Mouse (Mus musculus) gastrocnemius, adult 2 months (tissue): ENCODE measurements at regions not wholly inside any gene's neighbourhood (a gene's known extent, or its start where the extent isn't known, plus 50 kb on each side); places are given as distances from the start of the nearest gene placed in this dataset.

Source experiments
- DNase-seq: peaks from one replicate; pipeline ENCODE4 v3.0.0; 2022
- H3K27ac ChIP-seq: fragments of 200-600 bp; 2 replicates; pipeline ENCODE4 v1.8.1; 2022; ENCODE audit warnings: mild to moderate bottlenecking
- H3K4me3 ChIP-seq: fragments of 200-600 bp; 2 replicates; pipeline ENCODE4 v1.8.1; 2022; ENCODE audit warnings: mild to moderate bottlenecking, moderate library complexity
- CTCF ChIP-seq: fragments of 200-600 bp; IDR thresholded peaks from 2 replicates; pipeline ENCODE4 v1.8.1; 2022; ENCODE audit warnings: antibody characterized with exemption, mild to moderate bottlenecking, moderate library complexity
- intact Hi-C: fragments of 180-260 bp; cut with DNase I; formaldehyde crosslinking; loops from one replicate; pipeline ENCODE4 v1.15.1; 2025

DNA sequence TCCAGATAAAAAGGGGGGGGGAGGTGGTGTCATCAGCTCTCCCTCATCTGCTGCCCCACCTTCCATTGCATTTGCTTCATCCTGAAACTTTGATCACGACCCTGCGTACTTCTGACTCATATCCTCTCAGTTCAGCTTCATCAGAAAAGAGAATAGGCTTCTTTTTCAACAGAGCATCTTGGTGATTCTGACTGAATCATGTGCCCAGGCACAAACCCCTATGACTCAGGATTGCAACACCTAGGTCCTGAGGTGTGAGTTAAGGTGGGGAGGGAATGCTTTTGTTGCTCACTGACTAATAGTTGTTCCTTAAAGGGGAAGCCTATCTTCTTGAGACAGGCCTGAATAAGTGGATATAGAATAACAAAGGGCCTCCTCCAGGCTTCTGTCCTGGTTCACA lies 269.2 kb upstream of the Tank start:
- no peak overlapping the region for H3K4me3 ChIP-seq
- no peak overlapping the region for H3K27ac ChIP-seq
- no peak for TF ChIP-seq CTCF
- intact Hi-C loops: no loop called here
- DNase-seq: no peak

DNA sequence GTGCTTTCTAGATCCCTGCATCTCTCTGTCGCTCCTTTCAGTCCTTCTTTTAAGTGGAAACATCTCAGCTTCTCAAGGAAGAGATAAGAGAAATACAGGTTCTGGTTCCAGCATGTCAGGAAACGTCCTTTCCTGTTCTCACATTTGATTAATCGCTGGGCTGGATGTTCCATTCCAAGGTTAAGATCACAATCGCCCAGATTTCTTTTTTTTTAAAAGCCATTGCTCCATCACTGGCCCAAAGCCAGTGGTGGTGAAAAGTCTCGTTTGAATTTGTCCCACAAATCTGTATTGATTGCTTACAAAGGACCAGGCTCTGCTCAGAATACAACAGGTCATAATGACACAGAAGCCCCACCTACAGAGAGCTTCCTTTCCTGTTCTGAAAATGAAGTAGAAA lies 281.2 kb upstream of the Tank start:
- intact Hi-C loops: no loop called here
- H3K27ac ChIP-seq: no peak overlapping the region
- no peak for TF ChIP-seq CTCF
- no peak for DNase-seq
- no peak overlapping the region for H3K4me3 ChIP-seq

DNA sequence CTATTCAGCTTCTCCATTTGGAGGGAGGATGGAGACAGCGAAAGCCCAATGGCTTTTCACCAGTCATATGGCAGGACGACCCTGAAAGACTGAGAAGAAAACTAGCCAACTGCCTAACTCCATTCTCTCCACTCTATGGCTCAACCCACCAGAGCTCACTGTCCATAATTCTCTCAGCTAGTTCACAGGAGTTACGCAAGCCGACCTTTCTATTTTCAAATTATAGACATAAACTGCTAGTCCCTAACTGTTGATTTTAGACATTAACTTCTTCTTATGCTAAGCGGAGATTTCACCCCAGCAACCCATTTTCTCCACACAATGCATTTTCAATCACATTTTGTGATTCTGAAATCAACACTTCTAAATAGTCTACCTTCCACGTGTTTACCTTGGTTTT lies 281.8 kb upstream of the Tank start:
- H3K27ac ChIP-seq: peak overlapping the region; percentile 72
- intact Hi-C loops: no loop called here
- no peak overlapping the region for H3K4me3 ChIP-seq
- no peak for DNase-seq
- no peak for TF ChIP-seq CTCF

DNA sequence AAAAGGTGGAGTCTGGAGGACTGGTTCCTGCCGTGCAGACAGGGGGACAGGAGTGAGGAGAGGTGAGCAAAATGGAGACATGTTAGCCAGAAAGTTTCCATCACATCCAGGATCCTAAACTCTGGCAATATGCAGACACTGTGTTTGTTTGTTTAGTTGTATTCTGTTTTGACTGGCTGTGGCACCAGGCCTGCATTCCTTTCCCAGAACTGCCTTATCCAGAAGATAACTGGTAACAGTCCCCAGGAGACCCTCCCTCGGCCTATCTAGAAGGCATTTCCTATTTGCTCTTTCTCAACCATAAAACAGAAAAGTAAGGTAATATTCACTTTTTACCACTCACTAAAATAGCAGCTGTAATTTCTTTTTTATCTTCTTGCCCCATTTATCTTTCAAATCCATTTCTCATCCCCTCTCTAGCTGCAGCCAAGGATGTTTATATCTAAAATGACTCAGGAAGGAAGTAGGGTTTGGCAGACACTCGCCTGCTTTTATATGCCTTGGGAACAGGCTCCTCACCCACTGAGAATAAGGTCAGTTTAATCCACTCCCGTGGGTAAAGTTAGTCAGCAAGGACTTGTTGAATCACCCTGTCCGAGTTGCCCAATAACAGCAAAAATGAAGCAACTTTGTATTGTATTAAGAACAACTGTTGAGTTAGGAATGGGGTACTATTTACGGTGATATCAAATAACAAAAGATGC lies 283.0 kb upstream of the Tank start:
- DNase-seq: peak; percentile 24
- intact Hi-C loops: no loop called here
- TF ChIP-seq CTCF: no peak
- Histone ChIP-seq H3K27ac (peak overlapping the region; percentile 72), H3K4me3 (no peak overlapping the region)

DNA sequence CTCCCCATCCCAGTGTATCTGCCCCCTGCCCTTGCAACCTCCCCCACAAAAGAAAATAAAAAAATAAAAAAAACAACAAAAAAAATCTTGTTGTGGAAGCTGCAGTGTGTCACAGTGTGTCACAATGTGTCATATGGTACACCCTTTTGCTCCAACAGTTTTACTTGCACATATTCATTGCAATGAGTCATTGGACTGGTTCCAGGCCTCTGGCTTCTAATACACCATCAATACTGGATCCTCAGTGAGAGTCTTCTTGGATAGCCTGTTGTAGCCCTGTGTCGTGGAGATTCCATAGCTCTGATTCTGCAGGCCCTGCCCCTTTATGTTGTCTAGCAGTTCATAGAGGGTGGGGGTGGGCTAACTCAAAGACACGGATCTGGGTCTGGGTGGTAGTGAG lies 290.1 kb upstream of the Tank start:
- intact Hi-C loops: no loop called here
- Histone ChIP-seq H3K4me3 (no peak overlapping the region), H3K27ac (no peak overlapping the region)
- DNase-seq: no peak
- no peak for TF ChIP-seq CTCF

DNA sequence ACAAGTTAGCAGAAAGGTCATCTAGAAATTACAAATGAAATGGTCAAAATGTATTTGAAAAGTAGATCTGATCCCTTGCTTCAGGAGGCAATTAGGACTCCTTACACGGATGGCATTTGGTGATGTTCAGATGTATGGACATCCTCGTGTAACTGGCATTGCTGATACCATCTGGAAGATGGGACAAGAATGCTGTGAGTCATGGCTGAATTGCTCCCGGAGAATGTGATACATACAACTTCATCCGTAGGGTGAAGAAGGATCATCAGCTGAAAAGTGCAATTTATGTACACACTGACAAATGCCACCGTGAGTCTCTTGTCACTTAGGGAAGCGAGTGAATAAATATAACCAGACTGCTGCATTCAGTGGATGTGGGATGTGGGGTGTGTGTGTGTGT lies 293.7 kb upstream of the Tank start:
- DNase-seq: no peak
- H3K27ac ChIP-seq: no peak overlapping the region
- H3K4me3 ChIP-seq: no peak overlapping the region
- intact Hi-C loops: no loop called here
- no peak for TF ChIP-seq CTCF

DNA sequence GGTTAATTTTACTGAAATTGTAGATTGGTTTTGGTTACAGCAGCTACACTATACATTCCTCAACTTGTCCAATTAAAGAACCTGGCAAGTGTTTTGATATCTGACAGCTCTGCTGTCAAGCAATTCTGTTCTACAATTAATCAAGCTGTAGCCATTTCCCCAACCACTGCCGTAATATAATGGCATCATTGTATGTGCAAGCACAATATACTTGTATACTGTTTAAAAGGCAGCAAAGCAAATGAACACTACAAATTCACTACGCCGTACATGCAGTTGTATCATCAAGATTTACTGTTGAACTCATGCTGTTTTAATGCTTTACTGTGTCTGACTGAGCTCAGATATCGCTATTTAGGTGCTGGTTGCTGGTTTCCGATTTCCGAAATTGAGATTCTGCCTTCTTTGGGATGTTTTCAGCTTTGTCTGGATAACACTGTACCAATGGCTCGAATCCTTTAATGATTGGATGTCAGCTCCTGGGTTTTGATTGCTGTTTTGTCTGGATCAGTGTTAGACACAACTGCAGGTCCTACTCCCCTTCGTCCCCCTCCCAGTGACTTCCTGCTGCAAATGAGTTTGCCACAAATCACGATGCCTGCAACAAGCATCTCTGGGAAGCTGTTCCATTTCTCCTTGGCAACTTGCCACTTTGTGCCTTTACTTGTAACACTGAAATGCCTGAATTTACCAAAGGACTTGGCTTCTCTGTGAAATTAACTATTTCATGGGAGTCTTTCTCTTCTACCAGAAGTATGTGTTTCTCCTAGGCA lies 294.4 kb upstream of the Tank start:
- no peak for TF ChIP-seq CTCF
- intact Hi-C loops: no loop called here
- no peak overlapping the region for H3K27ac ChIP-seq
- H3K4me3 ChIP-seq: no peak overlapping the region
- DNase-seq: no peak

DNA sequence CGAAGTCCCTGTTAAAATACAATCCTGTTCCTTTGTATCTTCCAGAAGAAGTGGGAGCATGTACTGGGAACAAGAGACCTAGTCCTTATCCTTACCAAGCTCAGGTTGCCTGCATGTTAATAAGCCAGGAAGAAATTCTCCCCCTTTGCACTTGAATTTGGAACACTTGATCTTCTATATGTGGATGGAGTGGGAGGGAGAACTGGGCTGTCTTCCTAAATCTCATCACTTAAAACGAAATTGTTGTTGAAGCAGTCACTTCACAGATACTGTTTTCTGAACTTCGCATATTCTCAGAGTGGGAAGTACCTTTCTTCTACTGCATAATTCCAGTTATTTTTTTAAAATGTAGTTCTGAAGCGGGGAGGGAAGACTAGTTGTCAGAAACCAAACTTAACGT lies 305.7 kb upstream of the Tank start:
- no peak for DNase-seq
- intact Hi-C loops: no loop called here
- Histone ChIP-seq H3K4me3 (no peak overlapping the region), H3K27ac (no peak overlapping the region)
- no peak for TF ChIP-seq CTCF

DNA sequence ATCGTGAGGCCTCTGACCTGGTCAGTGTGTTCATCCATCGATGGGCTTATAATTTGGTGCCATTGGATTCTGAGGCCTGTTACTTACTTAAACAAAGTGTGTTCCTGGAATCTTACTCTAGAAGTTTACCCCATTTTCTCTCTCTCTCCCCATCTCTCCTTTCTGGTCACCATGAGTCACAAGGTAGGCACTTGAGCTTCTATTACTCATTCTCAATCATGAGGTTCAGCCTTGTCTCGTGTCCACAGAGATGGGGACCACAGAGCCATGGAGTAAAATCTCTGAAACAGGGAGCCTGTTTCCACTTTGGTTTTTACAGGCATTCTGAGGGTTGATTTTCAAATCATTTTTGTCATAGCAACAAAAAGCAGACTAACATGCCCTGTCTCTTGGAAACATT lies 304.7 kb upstream of the Rbms1 start:
- intact Hi-C loops: no loop called here
- DNase-seq: no peak
- Histone ChIP-seq H3K27ac (no peak overlapping the region), H3K4me3 (no peak overlapping the region)
- no peak for TF ChIP-seq CTCF

DNA sequence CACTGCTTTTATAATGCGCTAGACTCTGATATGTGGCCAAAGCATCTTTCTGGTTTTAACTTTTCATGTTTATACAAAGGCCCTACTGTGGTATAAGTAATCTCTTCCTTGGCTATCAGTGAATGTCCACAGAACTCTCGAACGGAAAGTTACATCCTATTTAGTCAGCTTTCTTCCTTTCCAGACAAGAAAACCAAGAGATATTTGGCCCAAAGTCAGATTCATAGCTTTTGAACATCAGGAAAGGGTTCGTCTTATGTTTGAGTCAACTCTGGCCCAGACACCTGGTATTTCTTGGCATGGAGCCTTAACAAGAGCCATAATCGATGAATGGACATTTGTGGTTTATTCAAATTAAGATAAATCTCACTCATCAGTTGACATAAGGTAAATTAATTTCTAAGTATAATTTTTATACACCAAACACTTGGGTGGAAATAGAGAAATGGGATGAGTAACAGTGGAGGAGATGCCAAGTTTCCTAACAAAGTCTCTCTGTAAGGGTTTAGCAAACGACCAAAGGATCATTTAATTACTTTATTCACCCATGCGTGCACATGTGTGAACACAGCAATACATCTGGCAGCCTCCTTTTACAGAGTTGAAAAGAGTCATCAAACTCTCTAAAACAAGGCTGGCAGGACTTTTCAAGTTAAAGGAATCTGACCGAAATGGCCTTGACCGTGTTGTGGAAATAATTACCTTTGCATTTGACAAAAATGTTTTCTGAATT lies 287.2 kb upstream of the Rbms1 start:
- intact Hi-C loops: no loop called here
- Histone ChIP-seq H3K4me3 (no peak overlapping the region), H3K27ac (no peak overlapping the region)
- TF ChIP-seq CTCF: no peak
- no peak for DNase-seq

DNA sequence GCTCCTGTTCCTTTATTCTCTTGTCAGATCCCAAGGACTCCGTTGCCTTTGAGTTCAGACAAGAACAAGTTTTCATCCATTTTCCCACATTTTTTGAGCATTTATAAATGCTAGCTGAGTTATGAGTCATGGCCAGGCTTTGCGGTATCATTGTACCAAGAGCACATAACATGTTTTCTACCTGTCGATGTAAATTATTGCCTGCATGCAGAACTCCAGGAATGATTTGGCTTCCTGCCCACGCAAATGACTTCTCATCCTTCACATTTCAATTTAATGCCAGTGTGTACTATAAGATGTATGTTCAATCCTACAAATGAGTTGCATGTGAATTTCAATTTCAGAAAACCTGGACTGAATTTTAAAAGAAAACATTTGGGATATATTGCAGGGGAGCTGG lies 285.0 kb upstream of the Rbms1 start:
- no peak for TF ChIP-seq CTCF
- no peak overlapping the region for H3K27ac ChIP-seq
- intact Hi-C loops: no loop called here
- H3K4me3 ChIP-seq: no peak overlapping the region
- no peak for DNase-seq

DNA sequence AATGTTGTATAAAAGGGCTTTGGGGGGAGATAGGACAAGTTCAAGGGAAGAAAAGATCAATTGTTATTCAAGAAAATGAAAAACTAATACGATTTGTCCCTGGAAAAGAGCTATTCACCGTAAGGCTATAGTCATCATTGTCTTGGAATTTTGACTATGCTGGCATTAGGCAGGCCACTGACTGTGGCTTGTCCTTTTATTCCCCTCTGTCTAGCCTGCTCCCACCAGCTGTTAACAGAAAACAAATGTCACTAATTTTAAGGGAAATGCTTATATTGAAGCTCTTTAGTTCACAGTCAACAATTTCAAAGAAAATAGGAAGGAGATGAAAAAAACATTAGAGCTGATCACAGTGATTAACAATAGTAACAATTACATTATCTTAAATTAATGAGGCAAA lies 284.3 kb upstream of the Rbms1 start:
- peak overlapping the region; percentile 10 for H3K27ac ChIP-seq
- DNase-seq: no peak
- no peak overlapping the region for H3K4me3 ChIP-seq
- no peak for TF ChIP-seq CTCF
- intact Hi-C loops: no loop called here

DNA sequence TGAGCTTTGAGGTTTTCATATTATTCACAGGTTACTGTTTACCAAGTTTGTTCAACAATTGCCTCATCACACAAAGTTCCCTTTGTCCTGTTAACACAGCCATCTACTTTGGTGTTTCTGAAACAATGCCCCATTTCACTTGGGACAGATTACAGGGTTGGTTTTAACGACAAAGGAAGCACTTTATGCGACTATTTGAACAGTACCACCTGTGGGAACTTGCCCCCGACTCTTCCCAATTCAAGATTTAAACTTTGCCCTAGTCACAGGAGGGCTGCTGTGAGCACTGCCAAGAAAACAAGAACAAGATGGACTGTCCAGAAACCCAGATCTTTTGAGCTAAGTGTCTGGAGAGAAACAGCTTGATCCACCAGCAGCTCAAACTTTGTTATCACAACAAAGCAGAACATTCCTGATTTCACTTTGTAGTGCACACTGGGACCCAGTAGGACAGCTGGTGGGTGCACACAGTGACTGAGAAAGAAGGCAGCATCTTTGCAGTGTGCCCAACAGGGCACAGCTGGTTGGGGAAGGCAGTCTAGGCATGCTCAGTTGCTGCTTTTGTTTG lies 283.8 kb upstream of the Rbms1 start:
- peak overlapping the region; percentile 10 for H3K27ac ChIP-seq
- no peak for DNase-seq
- intact Hi-C loops: no loop called here
- no peak for TF ChIP-seq CTCF
- H3K4me3 ChIP-seq: no peak overlapping the region
